21 mouse cellular contexts compared by ENCODE assay signal in genomic region chr10:79740863-79741262, GRCm38 (mm10). TPM values are rescaled to one million over a fixed set of nuclear protein-coding genes. Genes with fewer than 3 reads are reported as not detected.
DNase-seq lines count a peak whose midpoint lies in the region; ATAC-seq and TF ChIP-seq lines count a peak whose summit lies in the region.
"Had no signal": no experiment of that assay in that cellular context is flagged by ENCODE, and none has a peak within 500 bp of the region (broad histone marks: within the 10 kb centered on the region; RNA-seq: fewer than 3 reads in every experiment).

No protein-coding gene starts in this region.

- H3K27me3 ChIP-seq in forebrain, embryonic 12.5 days = peaks cover 7% of the 10 kb centered on the region
- H3K27me3 ChIP-seq in forebrain, embryonic 11.5 days (ENCODE audit: control insufficient read depth, insufficient read depth, low read length) = no peaks in the 10 kb centered on the region
- H3K27me3 ChIP-seq in intestine, postnatal 0 days (replicated peaks; ENCODE audit: control insufficient read depth, insufficient read depth, low read length) = no peaks in the 10 kb centered on the region
- H3K27me3 ChIP-seq in intestine, embryonic 16.5 days (replicated peaks; ENCODE audit: control insufficient read depth, insufficient read depth, low read length) = no peaks in the 10 kb centered on the region
- H3K27me3 ChIP-seq in midbrain, embryonic 10.5 days (ENCODE audit: low read depth, poor library complexity, severe bottlenecking) = peaks cover 19% of the 10 kb centered on the region
- no peaks in the 10 kb centered on the region for H3K27me3 ChIP-seq in midbrain, embryonic 14.5 days (ENCODE audit: control insufficient read depth, insufficient read depth, low read length)
- H3K27me3 ChIP-seq: embryonic facial prominence, embryonic 15.5 days had no signal

- 52% methylated on average over 11 of the region's 11 CpGs for WGBS in forebrain, embryonic 12.5 days
- WGBS in forebrain, embryonic 11.5 days = 64% methylated on average over 11 of the region's 11 CpGs
- 81% methylated on average over 11 of the region's 11 CpGs for WGBS in intestine, postnatal 0 days
- 79% methylated on average over 11 of the region's 11 CpGs for WGBS in intestine, embryonic 16.5 days
- WGBS in midbrain, embryonic 10.5 days = 60% methylated on average over 11 of the region's 11 CpGs
- WGBS in midbrain, embryonic 14.5 days = 40% methylated on average over 11 of the region's 11 CpGs

- peaks cover 80% of the 10 kb centered on the region for H3K36me3 ChIP-seq in forebrain, embryonic 12.5 days (replicated peaks)
- H3K36me3 ChIP-seq in forebrain, embryonic 11.5 days (ENCODE audit: control insufficient read depth, insufficient read depth, low read length) = peaks cover 40% of the 10 kb centered on the region
- H3K36me3 ChIP-seq in intestine, postnatal 0 days (ENCODE audit: control insufficient read depth, insufficient read depth) = peaks cover 85% of the 10 kb centered on the region
- peaks cover 79% of the 10 kb centered on the region for H3K36me3 ChIP-seq in intestine, embryonic 16.5 days (ENCODE audit: control insufficient read depth, insufficient read depth, low read length)
- peaks cover 86% of the 10 kb centered on the region for H3K36me3 ChIP-seq in midbrain, embryonic 10.5 days
- H3K36me3 ChIP-seq in midbrain, embryonic 14.5 days (ENCODE audit: control insufficient read depth, insufficient read depth, low read length) = peaks cover 82% of the 10 kb centered on the region

- no peak for ATAC-seq in forebrain, embryonic 12.5 days (ENCODE audit: low FRiP score)
- no peak for ATAC-seq in forebrain, embryonic 11.5 days (replicated peaks; ENCODE audit: low FRiP score)
- ATAC-seq in intestine, postnatal 0 days = no peak
- ATAC-seq in intestine, embryonic 16.5 days = no peak
- ATAC-seq in midbrain, embryonic 14.5 days (ENCODE audit: low FRiP score, low TSS enrichment) = no peak
- ATAC-seq: forebrain, embryonic 14.5 days; inflammation-experienced regulatory T-cells, adult 6 months; midbrain, embryonic 16.5 days had no signal

- peaks cover 21% of the 10 kb centered on the region for H3K9me3 ChIP-seq in forebrain, embryonic 12.5 days
- peaks cover 7% of the 10 kb centered on the region; the same call in 1 of the 2 replicates for H3K9me3 ChIP-seq in forebrain, embryonic 11.5 days (ENCODE audit: control insufficient read depth, low read length)
- H3K9me3 ChIP-seq in intestine, postnatal 0 days (ENCODE audit: control insufficient read depth) = no peaks in the 10 kb centered on the region
- H3K9me3 ChIP-seq in intestine, embryonic 16.5 days (ENCODE audit: control insufficient read depth, low read length) = peaks cover 49% of the 10 kb centered on the region
- peaks cover 23% of the 10 kb centered on the region for H3K9me3 ChIP-seq in midbrain, embryonic 10.5 days (replicated peaks)
- H3K9me3 ChIP-seq in midbrain, embryonic 14.5 days (ENCODE audit: control insufficient read depth, low read length) = peaks cover 27% of the 10 kb centered on the region

- peaks cover 5% of the 10 kb centered on the region for H3K4me1 ChIP-seq in forebrain, embryonic 12.5 days
- H3K4me1 ChIP-seq in forebrain, embryonic 11.5 days (replicated peaks; ENCODE audit: control insufficient read depth, insufficient read depth, low read length) = peaks cover 4% of the 10 kb centered on the region; the same call in 1 of the 2 replicates
- peaks cover 4% of the 10 kb centered on the region; the same call in 1 of the 2 replicates for H3K4me1 ChIP-seq in intestine, postnatal 0 days (replicated peaks; ENCODE audit: control insufficient read depth, insufficient read depth, low read length)
- H3K4me1 ChIP-seq in intestine, embryonic 16.5 days (ENCODE audit: control insufficient read depth, insufficient read depth, low read length) = peaks cover 6% of the 10 kb centered on the region
- peaks cover 15% of the 10 kb centered on the region for H3K4me1 ChIP-seq in midbrain, embryonic 10.5 days
- H3K4me1 ChIP-seq in midbrain, embryonic 14.5 days (ENCODE audit: control insufficient read depth, insufficient read depth, low read length) = peaks cover 5% of the 10 kb centered on the region; the same call in 1 of the 2 replicates

- H3K27ac ChIP-seq in forebrain, embryonic 12.5 days = 0 out of 2 replicates have a peak overlapping the region, but pooled peaks have one; percentile 8
- no peak overlapping the region for H3K27ac ChIP-seq in forebrain, embryonic 11.5 days (ENCODE audit: low read depth, low read length)
- H3K27ac ChIP-seq in intestine, postnatal 0 days (ENCODE audit: low read depth, low read length) = 0 out of 2 replicates have a peak overlapping the region, but pooled peaks have one; percentile 28
- H3K27ac ChIP-seq in intestine, embryonic 16.5 days (ENCODE audit: low read length) = no peak overlapping the region
- peak overlapping the region; percentile 46; the same call in 1 of the 2 replicates for H3K27ac ChIP-seq in midbrain, embryonic 10.5 days (replicated peaks)
- H3K27ac ChIP-seq in midbrain, embryonic 14.5 days (replicated peaks; ENCODE audit: low read depth, low read length) = no peak overlapping the region
- H3K27ac ChIP-seq: embryonic facial prominence, embryonic 15.5 days; heart, embryonic 15.5 days; limb, embryonic 13.5 days; neural tube, embryonic 12.5 days had no signal

- DNase-seq in forebrain, embryonic 11.5 days (ENCODE audit: low spot score) = no peak
- peak; percentile 36 for DNase-seq in midbrain, embryonic 10.5 days (ENCODE audit: low spot score)
- no peak for DNase-seq in midbrain, embryonic 14.5 days
- DNase-seq in embryo, embryonic 9.5 days (ENCODE audit: extremely low spot score) = peak; percentile 24
- no peak for DNase-seq in right cerebral cortex, postnatal 14 days
- DNase-seq: adrenal gland, postnatal 10 days; gastrocnemius, postnatal 14 days; kidney, postnatal 14 days; layer of hippocampus, postnatal 36 days; lung, postnatal 10 days had no signal

- H3K4me3 ChIP-seq in forebrain, embryonic 12.5 days (replicated peaks) = no peak overlapping the region
- H3K4me3 ChIP-seq in forebrain, embryonic 11.5 days (ENCODE audit: low read depth, low read length) = no peak overlapping the region
- no peak overlapping the region for H3K4me3 ChIP-seq in intestine, postnatal 0 days (ENCODE audit: low read depth, low read length)
- no peak overlapping the region for H3K4me3 ChIP-seq in intestine, embryonic 16.5 days (ENCODE audit: low read length)
- no peak overlapping the region for H3K4me3 ChIP-seq in midbrain, embryonic 10.5 days
- H3K4me3 ChIP-seq in midbrain, embryonic 14.5 days (replicated peaks; ENCODE audit: low read depth, low read length) = no peak overlapping the region
- H3K4me3 ChIP-seq: embryonic facial prominence, embryonic 15.5 days; heart, embryonic 15.5 days; limb, embryonic 13.5 days; neural tube, embryonic 12.5 days had no signal

- no peak overlapping the region for H3K9ac ChIP-seq in forebrain, embryonic 12.5 days
- no peak overlapping the region for H3K9ac ChIP-seq in forebrain, embryonic 11.5 days (ENCODE audit: low read length)
- H3K9ac ChIP-seq in intestine, postnatal 0 days (ENCODE audit: low read depth, low read length) = no peak overlapping the region
- H3K9ac ChIP-seq in intestine, embryonic 16.5 days (ENCODE audit: low read depth, low read length) = no peak overlapping the region
- H3K9ac ChIP-seq in midbrain, embryonic 14.5 days (replicated peaks; ENCODE audit: low read length) = no peak overlapping the region
- H3K9ac ChIP-seq: embryonic facial prominence, embryonic 15.5 days; heart, embryonic 15.5 days; limb, embryonic 13.5 days; neural tube, embryonic 12.5 days had no signal

- H3K4me2 ChIP-seq in forebrain, embryonic 12.5 days = no peak overlapping the region
- no peak overlapping the region for H3K4me2 ChIP-seq in forebrain, embryonic 11.5 days (ENCODE audit: low read depth, low read length, severe bottlenecking)
- H3K4me2 ChIP-seq in intestine, postnatal 0 days (replicated peaks; ENCODE audit: low read depth) = no peak overlapping the region
- H3K4me2 ChIP-seq in intestine, embryonic 16.5 days (ENCODE audit: low read depth, low read length) = no peak overlapping the region
- no peak overlapping the region for H3K4me2 ChIP-seq in midbrain, embryonic 14.5 days (ENCODE audit: low read length)
- H3K4me2 ChIP-seq: embryonic facial prominence, embryonic 15.5 days; heart, embryonic 15.5 days; limb, embryonic 13.5 days; neural tube, embryonic 12.5 days had no signal

- peak; percentile 31; the same call in 1 of the 2 replicates for TF ChIP-seq CTCF in intestine, postnatal 0 days (IDR thresholded peaks at IDR 0.05; ENCODE audit: low read depth)

RNA-seq across cellular contexts. Expression of gene Polrmt, which starts 5.5 kb away (rescaled TPM):
- 43.7 and 47.6 TPM in 2 replicates for polyA plus RNA-seq in forebrain, embryonic 12.5 days (2016; fragmentation: Nextera tagmentation; extraction: Ambion mirVana)
- 41.1 and 44.8 TPM in 2 replicates for polyA plus RNA-seq in forebrain, embryonic 11.5 days (2014; fragmentation: Nextera tagmentation; extraction: Ambion mirVana)
- polyA plus RNA-seq in intestine, postnatal 0 days (2015; fragmentation: Nextera tagmentation; extraction: Ambion mirVana) = 18.7 and 20.1 TPM in 2 replicates
- polyA plus RNA-seq in intestine, embryonic 16.5 days (2015; fragmentation: Nextera tagmentation; extraction: Ambion mirVana) = 38.8 and 40.5 TPM in 2 replicates
- 48.6 and 51.7 TPM in 2 replicates for polyA plus RNA-seq in midbrain, embryonic 10.5 days (2016; fragmentation: Nextera tagmentation; extraction: Ambion mirVana)
- 35.9 and 39.8 TPM in 2 replicates for polyA plus RNA-seq in midbrain, embryonic 14.5 days (2014; fragmentation: Nextera tagmentation; extraction: Ambion mirVana)

RNA-seq across cellular contexts. Expression of gene Fgf22, which starts 14.0 kb away (rescaled TPM):
- 0.47 and 0.68 TPM in 2 replicates for polyA plus RNA-seq in forebrain, embryonic 12.5 days (2016; fragmentation: Nextera tagmentation; extraction: Ambion mirVana)
- 0.36 and 0.40 TPM in 2 replicates for polyA plus RNA-seq in forebrain, embryonic 11.5 days (2014; fragmentation: Nextera tagmentation; extraction: Ambion mirVana)
- polyA plus RNA-seq in intestine, postnatal 0 days (2015; fragmentation: Nextera tagmentation; extraction: Ambion mirVana) = 0.13 TPM in 1 of 2 replicates, not detected in the other
- 0.26 TPM in 1 of 2 replicates, not detected in the other for polyA plus RNA-seq in intestine, embryonic 16.5 days (2015; fragmentation: Nextera tagmentation; extraction: Ambion mirVana)
- 0.27 and 0.42 TPM in 2 replicates for polyA plus RNA-seq in midbrain, embryonic 10.5 days (2016; fragmentation: Nextera tagmentation; extraction: Ambion mirVana)
- polyA plus RNA-seq in midbrain, embryonic 14.5 days (2014; fragmentation: Nextera tagmentation; extraction: Ambion mirVana) = 0.87 and 1.0 TPM in 2 replicates
- polyA plus RNA-seq: spleen, adult 2 months had no signal

RNA-seq across cellular contexts. Expression of gene Hcn2, which starts 24.4 kb away (rescaled TPM):
- 0.11 and 0.18 TPM in 2 replicates for polyA plus RNA-seq in forebrain, embryonic 12.5 days (2016; fragmentation: Nextera tagmentation; extraction: Ambion mirVana)
- 0.15 and 0.40 TPM in 2 replicates for polyA plus RNA-seq in forebrain, embryonic 11.5 days (2014; fragmentation: Nextera tagmentation; extraction: Ambion mirVana)
- 0.38 and 0.43 TPM in 2 replicates for polyA plus RNA-seq in intestine, postnatal 0 days (2015; fragmentation: Nextera tagmentation; extraction: Ambion mirVana)
- polyA plus RNA-seq in intestine, embryonic 16.5 days (2015; fragmentation: Nextera tagmentation; extraction: Ambion mirVana) = 0.04 TPM in 1 of 2 replicates, not detected in the other
- 0.05 TPM in 2 replicates for polyA plus RNA-seq in midbrain, embryonic 10.5 days (2016; fragmentation: Nextera tagmentation; extraction: Ambion mirVana)
- polyA plus RNA-seq in midbrain, embryonic 14.5 days (2014; fragmentation: Nextera tagmentation; extraction: Ambion mirVana) = 0.89 and 1.9 TPM in 2 replicates
- polyA plus RNA-seq: inflammation-experienced regulatory T-cells, adult 6 months; limb, embryonic 13.5 days had no signal

RNA-seq across cellular contexts. Expression of gene Rnf126, which starts 25.9 kb away (rescaled TPM):
- 96.8 and 103 TPM in 2 replicates for polyA plus RNA-seq in forebrain, embryonic 12.5 days (2016; fragmentation: Nextera tagmentation; extraction: Ambion mirVana)
- polyA plus RNA-seq in forebrain, embryonic 11.5 days (2014; fragmentation: Nextera tagmentation; extraction: Ambion mirVana) = 118 TPM in 2 replicates
- polyA plus RNA-seq in intestine, postnatal 0 days (2015; fragmentation: Nextera tagmentation; extraction: Ambion mirVana) = 41.2 and 43.5 TPM in 2 replicates
- polyA plus RNA-seq in intestine, embryonic 16.5 days (2015; fragmentation: Nextera tagmentation; extraction: Ambion mirVana) = 39.7 and 56.6 TPM in 2 replicates
- 109 and 118 TPM in 2 replicates for polyA plus RNA-seq in midbrain, embryonic 10.5 days (2016; fragmentation: Nextera tagmentation; extraction: Ambion mirVana)
- 92.8 and 94.6 TPM in 2 replicates for polyA plus RNA-seq in midbrain, embryonic 14.5 days (2014; fragmentation: Nextera tagmentation; extraction: Ambion mirVana)

RNA-seq across cellular contexts. Expression of gene Fstl3, which starts 36.2 kb away (rescaled TPM):
- 0.55 and 1.0 TPM in 2 replicates for polyA plus RNA-seq in forebrain, embryonic 12.5 days (2016; fragmentation: Nextera tagmentation; extraction: Ambion mirVana)
- polyA plus RNA-seq in forebrain, embryonic 11.5 days (2014; fragmentation: Nextera tagmentation; extraction: Ambion mirVana) = 0.41 and 1.0 TPM in 2 replicates
- polyA plus RNA-seq in intestine, postnatal 0 days (2015; fragmentation: Nextera tagmentation; extraction: Ambion mirVana) = 7.3 and 8.9 TPM in 2 replicates
- 15.1 and 16.6 TPM in 2 replicates for polyA plus RNA-seq in intestine, embryonic 16.5 days (2015; fragmentation: Nextera tagmentation; extraction: Ambion mirVana)
- polyA plus RNA-seq in midbrain, embryonic 10.5 days (2016; fragmentation: Nextera tagmentation; extraction: Ambion mirVana) = 1.1 and 1.8 TPM in 2 replicates
- 0.80 and 1.5 TPM in 2 replicates for polyA plus RNA-seq in midbrain, embryonic 14.5 days (2014; fragmentation: Nextera tagmentation; extraction: Ambion mirVana)

Comparison
In these comparisons a context has a peak if more than half of its experiments do, and no peak if none do; other contexts are left out.
1. H3K27ac ChIP-seq: peak in forebrain, embryonic 12.5 days (single experiment), intestine, postnatal 0 days (single experiment) and midbrain, embryonic 10.5 days (single experiment); none in forebrain, embryonic 11.5 days (single experiment), intestine, embryonic 16.5 days (single experiment) and midbrain, embryonic 14.5 days (single experiment).
2. DNase-seq: peak in midbrain, embryonic 10.5 days (single experiment) and embryo, embryonic 9.5 days (single experiment); none in forebrain, embryonic 11.5 days (single experiment), midbrain, embryonic 14.5 days (single experiment) and right cerebral cortex, postnatal 14 days (single experiment).